Mouse (Mus musculus) midbrain, embryonic 10.5 days (tissue): ENCODE measurements around the gene Gm13289. TPM values are rescaled to one million over a fixed set of nuclear protein-coding genes. Genes with fewer than 3 reads are reported as not detected.
"Not testable (repeated sequence)": the region's sequence is repeated elsewhere in the genome, so short reads cannot be mapped to it uniquely, and the experiment has no call there.

Source experiments
- DNase-seq: peaks from one replicate; pipeline ENCODE4 v3.0.0-alpha.2; 2017; ENCODE audit warnings: low spot score
- H3K27ac ChIP-seq: fragments of 300-500 bp; sonication (generic); replicated peaks from 2 replicates; pipeline ENCODE4 v1.5.1; 2016; ENCODE audit warnings: mild to moderate bottlenecking
- H3K27me3 ChIP-seq: fragments of 300-500 bp; sonication (generic); 2 replicates; pipeline ENCODE4 v1.6.1; 2016; ENCODE audit warnings: low read depth, mild to moderate bottlenecking; ENCODE audit not compliant: poor library complexity, severe bottlenecking
- H3K36me3 ChIP-seq: fragments of 300-500 bp; sonication (generic); 2 replicates; pipeline ENCODE4 v1.6.1; 2016; ENCODE audit warnings: mild to moderate bottlenecking, moderate library complexity
- H3K4me1 ChIP-seq: fragments of 300-500 bp; sonication (generic); 2 replicates; pipeline ENCODE4 v1.6.1; 2016
- H3K4me3 ChIP-seq: fragments of 300-500 bp; sonication (generic); 2 replicates; pipeline ENCODE4 v1.5.1; 2016; ENCODE audit warnings: mild to moderate bottlenecking, moderate library complexity
- H3K9me3 ChIP-seq: fragments of 300-500 bp; sonication (generic); replicated peaks from 2 replicates; pipeline ENCODE4 v1.6.1; 2016; ENCODE audit warnings: mild to moderate bottlenecking
- WGBS: fragments of 180-500 bp; shearing (Covaris S2); methylation state at CpG from one replicate; pipeline ENCODE4 v1.1.7; 2016; 5-methylcytosine and 5-hydroxymethylcytosine counted together
- polyA plus RNA-seq: library from polyadenylated mRNA; unstranded; fragments of >200 nt; fragmentation: Nextera tagmentation; extraction: Ambion mirVana; gene quantifications from 2 replicates; pipeline ENCODE4 v1.2.1, GENCODE M21; 2016

Gm13289 gene
- polyA plus RNA-seq, 1 experiment from 2014 or later = not detected

GRCm38 (mm10) chr4:88793936-88794675 is 17.4 kb downstream of the Gm13289 start, which contains the start of gene Gm13275:
Gm13275 (plus strand) TSS chr4:88794487.
- H3K36me3 ChIP-seq, H3K9me3 ChIP-seq, DNase-seq, H3K4me1 ChIP-seq, H3K27me3 ChIP-seq, H3K4me3 ChIP-seq, H3K27ac ChIP-seq: not testable (repeated sequence)
- 0% methylated on average over 19 of the region's 52 CpGs for WGBS

- not testable (repeated sequence) for H3K36me3 ChIP-seq, H3K4me1 ChIP-seq, H3K4me3 ChIP-seq, H3K9me3 ChIP-seq, H3K27me3 ChIP-seq, H3K27ac ChIP-seq, DNase-seq
- no CpG with 5 or more reads among the region's 28 CpGs for WGBS
These were observed 20.4 kb downstream of the Gm13289 start, which contains the start of gene Gm13279 for GRCm38 (mm10) chr4:88797097-88797496. Gm13279 (plus strand) TSS chr4:88797397.

DNA sequence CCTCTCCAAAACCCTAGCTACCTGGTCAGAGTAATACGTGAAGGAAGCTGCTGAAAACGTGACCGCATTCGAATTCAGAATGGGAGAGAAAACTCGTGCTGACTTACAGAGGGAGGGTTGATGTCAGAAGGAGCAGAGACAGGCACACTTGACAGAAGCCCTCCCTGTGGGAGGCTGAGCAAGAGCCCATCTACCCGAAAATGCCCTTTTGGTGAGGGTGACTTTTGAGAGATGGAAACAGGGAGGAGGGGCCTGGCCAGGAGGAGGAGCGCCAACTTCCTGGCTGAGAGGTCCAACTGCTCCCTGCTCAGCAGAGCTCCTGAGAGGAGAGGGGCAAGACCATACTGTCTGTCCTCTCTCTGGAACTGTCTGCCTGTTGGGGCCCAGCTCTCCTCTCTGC is 22.6 kb downstream of the Gm13289 start, which contains the start of gene Gm13285:
Gm13285 (plus strand) TSS at position 301 of the 400 bp plus-strand sequence.
- not testable (repeated sequence) for H3K9me3 ChIP-seq, DNase-seq, H3K4me3 ChIP-seq, H3K27me3 ChIP-seq, H3K4me1 ChIP-seq, H3K36me3 ChIP-seq, H3K27ac ChIP-seq
- WGBS = 12% methylated on average over 5 of the region's 7 CpGs

- not testable (repeated sequence) for H3K4me3 ChIP-seq, H3K36me3 ChIP-seq, H3K9me3 ChIP-seq, DNase-seq, H3K4me1 ChIP-seq, H3K27ac ChIP-seq
- WGBS = no CpG with 5 or more reads among the region's 29 CpGs
- H3K27me3 ChIP-seq = peaks cover 16% of the 10 kb centered on the region
These were observed 26.2 kb downstream of the Gm13289 start, which contains the start of gene Gm13287 for GRCm38 (mm10) chr4:88802954-88803353. Gm13287 (plus strand) TSS chr4:88803254.

- not testable (repeated sequence) for H3K36me3 ChIP-seq, H3K27ac ChIP-seq, H3K4me1 ChIP-seq, H3K4me3 ChIP-seq, H3K9me3 ChIP-seq, DNase-seq
- H3K27me3 ChIP-seq = peaks cover 16% of the 10 kb centered on the region
- WGBS = no CpG with 5 or more reads among the region's 8 CpGs
These were observed 28.5 kb downstream of the Gm13289 start, which contains the start of gene Gm13288 for GRCm38 (mm10) chr4:88805231-88805630. Gm13288 (plus strand) TSS chr4:88805531.

- H3K27me3 ChIP-seq = peaks cover 16% of the 10 kb centered on the region
- not testable (repeated sequence) for H3K27ac ChIP-seq, H3K36me3 ChIP-seq, H3K4me1 ChIP-seq, DNase-seq, H3K4me3 ChIP-seq, H3K9me3 ChIP-seq
- 0% methylated on average over 8 of the region's 34 CpGs for WGBS
These were observed 29.0 kb downstream of the Gm13289 start for GRCm38 (mm10) chr4:88805761-88806160.

DNA sequence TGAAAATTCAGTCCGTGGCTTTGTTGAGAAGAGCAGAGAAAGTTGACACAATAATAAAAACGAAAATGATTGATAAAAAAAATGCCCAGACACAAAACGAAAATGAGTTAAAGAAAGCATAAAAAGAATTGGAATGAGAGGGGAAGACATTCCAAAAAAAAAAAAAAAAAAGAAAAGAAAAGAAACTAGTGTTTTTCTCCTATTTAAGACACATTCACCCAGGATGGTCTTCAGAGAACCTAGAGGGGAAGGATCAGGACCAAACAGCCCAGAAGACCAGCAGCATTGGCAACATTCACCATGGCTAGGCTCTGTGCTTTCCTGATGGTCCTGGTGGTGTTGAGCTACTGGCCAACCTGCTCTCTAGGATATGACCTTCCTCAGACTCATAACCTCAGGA is 39.2 kb downstream of the Gm13289 start, which contains the start of gene Ifna7:
Ifna7 (plus strand) TSS at position 301 of the 400 bp plus-strand sequence.
- 64% methylated on average over 3 of the region's 3 CpGs for WGBS
- Histone ChIP-seq H3K4me3 (no peak within 1 kb of the TSS), H3K27ac (no peak within 1 kb of the TSS), H3K27me3 (no peaks in the 10 kb centered on the region), H3K4me1 (no peaks in the 10 kb centered on the region), H3K9me3 (no peaks in the 10 kb centered on the region), H3K36me3 (no peaks in the 10 kb centered on the region)
- DNase-seq = no peak

GRCm38 (mm10) chr4:88819659-88820058 is 42.9 kb downstream of the Gm13289 start, which contains the start of gene Ifna11:
Ifna11 (plus strand) TSS chr4:88819959.
- Histone ChIP-seq H3K9me3 (no peaks in the 10 kb centered on the region), H3K27ac (no peak within 1 kb of the TSS), H3K4me1 (no peaks in the 10 kb centered on the region), H3K36me3 (no peaks in the 10 kb centered on the region), H3K27me3 (no peaks in the 10 kb centered on the region), H3K4me3 (no peak within 1 kb of the TSS)
- DNase-seq = no peak
- WGBS = 86% methylated on average over 1 of the region's 1 CpGs

- Histone ChIP-seq H3K9me3 (no peaks in the 10 kb centered on the region), H3K27ac (no peak overlapping the region), H3K27me3 (no peaks in the 10 kb centered on the region), H3K4me1 (no peaks in the 10 kb centered on the region), H3K4me3 (no peak overlapping the region), H3K36me3 (no peaks in the 10 kb centered on the region)
- DNase-seq = no peak
- WGBS = 29% methylated on average over 4 of the region's 4 CpGs
These were observed 46.3 kb downstream of the Gm13289 start for GRCm38 (mm10) chr4:88822995-88823394.

Other genes starting within 250 kb of the Gm13289 start
- not detected in 2 replicates for gene Ifna15, start 218.7 kb upstream of the Gm13289 start, polyA plus RNA-seq
- not detected in 2 replicates for gene Ifna14, start 205.1 kb upstream of the Gm13289 start, polyA plus RNA-seq
- gene Ifna9, start 184.5 kb upstream of the Gm13289 start, polyA plus RNA-seq = not detected in 2 replicates
- not detected in 2 replicates for gene Ifna12, start 173.5 kb upstream of the Gm13289 start, polyA plus RNA-seq
- not detected in 2 replicates for gene C87499, start 142.5 kb upstream of the Gm13289 start, polyA plus RNA-seq
- not detected in 2 replicates for gene Ifna13, start 132.5 kb upstream of the Gm13289 start, polyA plus RNA-seq
- not detected in 2 replicates for gene Ifna16, start 100.0 kb upstream of the Gm13289 start, polyA plus RNA-seq
- not detected in 2 replicates for gene Ifna2, start 93.0 kb upstream of the Gm13289 start, polyA plus RNA-seq
- gene Ifnab, start 85.6 kb upstream of the Gm13289 start, polyA plus RNA-seq = not detected in 2 replicates
- 0.80 and 1.1 TPM in 2 replicates for gene Gm26566, start 55.1 kb upstream of the Gm13289 start, polyA plus RNA-seq
- gene Klhl9, start 54.5 kb upstream of the Gm13289 start, polyA plus RNA-seq = 95.6 and 111 TPM in 2 replicates
- gene Gm13271, start 22.1 kb upstream of the Gm13289 start, polyA plus RNA-seq = not detected in 2 replicates
- gene Gm13283, start 16.8 kb upstream of the Gm13289 start, polyA plus RNA-seq = 0.19 and 0.32 TPM in 2 replicates
- 0.29 TPM in 1 of 2 replicates, not detected in the other for gene Gm13290, start 3.1 kb upstream of the Gm13289 start, polyA plus RNA-seq
- gene Gm13272, start 2.9 kb downstream of the Gm13289 start, polyA plus RNA-seq = not detected in 2 replicates
- gene Ifnz, start 5.2 kb downstream of the Gm13289 start, polyA plus RNA-seq = 0.51 TPM in 1 of 2 replicates, not detected in the other
- gene Gm13276, start 8.8 kb downstream of the Gm13289 start, polyA plus RNA-seq = not detected in 2 replicates
- gene Gm13277, start 11.7 kb downstream of the Gm13289 start, polyA plus RNA-seq = not detected in 2 replicates
- gene Gm13278, start 14.6 kb downstream of the Gm13289 start, polyA plus RNA-seq = not detected in 2 replicates
- gene Gm13275, start 17.6 kb downstream of the Gm13289 start, polyA plus RNA-seq = 0.34 TPM in 1 of 2 replicates, not detected in the other
- gene Gm13279, start 20.5 kb downstream of the Gm13289 start, polyA plus RNA-seq = not detected in 2 replicates
- 0.62 TPM in 1 of 2 replicates, not detected in the other for gene Gm13285, start 22.7 kb downstream of the Gm13289 start, polyA plus RNA-seq
- gene Gm13287, start 26.3 kb downstream of the Gm13289 start, polyA plus RNA-seq = not detected in 2 replicates
- gene Gm13288, start 28.6 kb downstream of the Gm13289 start, polyA plus RNA-seq = 0.09 TPM in 1 of 2 replicates, not detected in the other
- not detected in 2 replicates for gene Ifna7, start 39.3 kb downstream of the Gm13289 start, polyA plus RNA-seq
- not detected in 2 replicates for gene Ifna11, start 43.0 kb downstream of the Gm13289 start, polyA plus RNA-seq
- gene Ifna6, start 50.5 kb downstream of the Gm13289 start, polyA plus RNA-seq = not detected in 2 replicates
- gene Ifna5, start 58.6 kb downstream of the Gm13289 start, polyA plus RNA-seq = not detected in 2 replicates
- gene Ifna4, start 64.9 kb downstream of the Gm13289 start, polyA plus RNA-seq = not detected in 2 replicates
- not detected in 2 replicates for gene Ifna1, start 73.2 kb downstream of the Gm13289 start, polyA plus RNA-seq
- gene Ifne, start 103.3 kb downstream of the Gm13289 start, polyA plus RNA-seq = not detected in 2 replicates